In genomic region chr2:141571360-141571759, GRCm38 (mm10) we compare ENCODE assay signal across 15 mouse cellular contexts.
"Had no signal": no experiment of that assay in that cellular context is flagged by ENCODE, and none has a peak within 500 bp of the region (broad histone marks: within the 10 kb centered on the region; RNA-seq: fewer than 3 reads in every experiment).

No protein-coding gene starts in this region.

- H3K36me3 ChIP-seq: limb, embryonic 12.5 days; liver, embryonic 13.5 days; lung, embryonic 15.5 days; midbrain, embryonic 12.5 days had no signal

- DNase-seq: kidney, adult 18-20 months; kidney, postnatal 36 days; liver; liver, embryonic 13.5 days; liver, postnatal 0 days; lung, postnatal 14 days; retina, postnatal 1 day; thymus, postnatal 36 days had no signal

- H3K4me3 ChIP-seq: layer of hippocampus, adult 2 months; limb, embryonic 12.5 days; liver, embryonic 13.5 days; lung, embryonic 15.5 days; megakaryocyte, embryonic 14.5 days; midbrain, embryonic 12.5 days; myocyte had no signal

- H3K9ac ChIP-seq: limb, embryonic 12.5 days; liver, embryonic 13.5 days; liver, postnatal 0 days; lung, embryonic 15.5 days; midbrain, embryonic 12.5 days had no signal

- ATAC-seq: liver, postnatal 0 days had no signal

- H3K9me3 ChIP-seq: limb, embryonic 12.5 days; liver, embryonic 13.5 days; lung, embryonic 15.5 days; megakaryocyte, embryonic 14.5 days; midbrain, embryonic 12.5 days had no signal

- H3K27me3 ChIP-seq: limb, embryonic 12.5 days; liver, embryonic 13.5 days; lung, embryonic 15.5 days; megakaryocyte, embryonic 14.5 days; midbrain, embryonic 12.5 days had no signal

- H3K27ac ChIP-seq: layer of hippocampus, adult 2 months; limb, embryonic 12.5 days; liver, embryonic 13.5 days; lung, embryonic 15.5 days; macrophage; midbrain, embryonic 12.5 days had no signal

- H3K4me2 ChIP-seq: limb, embryonic 12.5 days; liver, embryonic 13.5 days; lung, embryonic 15.5 days; midbrain, embryonic 12.5 days had no signal

- H3K4me1 ChIP-seq: limb, embryonic 12.5 days; liver, embryonic 13.5 days; lung, embryonic 15.5 days; megakaryocyte, embryonic 14.5 days had no signal
